Mouse (Mus musculus) forebrain, embryonic 16.5 days (tissue): ENCODE measurements around the gene Phldb2. TPM values are rescaled to one million over a fixed set of nuclear protein-coding genes. Genes with fewer than 3 reads are reported as not detected.

Experiments
- ATAC-seq: fragments of 200-750 bp; cut with Nextera tagmentation; 2 replicates; pipeline ENCODE4 v1.8.0; 2017; ENCODE audit warnings: mild to moderate bottlenecking, moderate library complexity
- H3K27ac ChIP-seq: fragments of 300-500 bp; sonication (generic); 2 replicates; pipeline ENCODE4 v1.5.1; 2014; ENCODE audit warnings: low read length, control low read depth
- H3K27me3 ChIP-seq: fragments of 300-500 bp; sonication (generic); replicated peaks from 2 replicates; pipeline ENCODE4 v1.6.1; 2014; ENCODE audit warnings: low read length; ENCODE audit not compliant: control insufficient read depth, insufficient read depth
- H3K36me3 ChIP-seq: fragments of 300-500 bp; sonication (generic); 2 replicates; pipeline ENCODE4 v1.6.1; 2014; ENCODE audit not compliant: control insufficient read depth, insufficient read depth
- H3K4me1 ChIP-seq: fragments of 300-500 bp; sonication (generic); replicated peaks from 2 replicates; pipeline ENCODE4 v1.6.1; 2014; ENCODE audit warnings: low read length; ENCODE audit not compliant: control insufficient read depth, insufficient read depth
- H3K4me2 ChIP-seq: fragments of 300-500 bp; sonication (generic); 2 replicates; pipeline ENCODE4 v1.6.1; 2014; ENCODE audit warnings: mild to moderate bottlenecking, low read length, control low read depth
- H3K4me3 ChIP-seq: fragments of 300-500 bp; sonication (generic); replicated peaks from 2 replicates; pipeline ENCODE4 v1.5.1; 2014; ENCODE audit warnings: mild to moderate bottlenecking, low read length, control low read depth
- H3K9ac ChIP-seq: fragments of 300-500 bp; sonication (generic); replicated peaks from 2 replicates; pipeline ENCODE4 v1.6.1; 2014; ENCODE audit warnings: low read depth, low read length, control low read depth
- H3K9me3 ChIP-seq: fragments of 300-500 bp; sonication (generic); 2 replicates; pipeline ENCODE4 v1.6.1; 2016; ENCODE audit warnings: low read length; ENCODE audit not compliant: control insufficient read depth
- WGBS: fragments of 180-500 bp; shearing (Covaris S2); extraction: QIAGEN DNeasy Blood & Tissue Kit; methylation state at CpG from one replicate; pipeline ENCODE4 v1.1.7; 2014; 5-methylcytosine and 5-hydroxymethylcytosine counted together
- polyA plus RNA-seq: library from polyadenylated mRNA; unstranded; fragments of >200 nt; fragmentation: Nextera tagmentation; extraction: Ambion mirVana; gene quantifications from 2 replicates; pipeline ENCODE4 v1.2.1, GENCODE M21; 2015

The Phldb2 gene
- polyA plus RNA-seq, 1 experiment from 2014 or later, result 7.1 TPM

- Histone ChIP-seq H3K4me1 (no peaks in the 10 kb centered on the region; the same call in 1 of the 2 replicates), H3K9ac (no peak overlapping the region), H3K27ac (no peak overlapping the region), H3K4me3 (no peak overlapping the region), H3K9me3 (no peaks in the 10 kb centered on the region), H3K36me3 (0 out of 2 replicates have a peak, but pooled peaks cover 2% of the 10 kb centered on the region), H3K4me2 (no peak overlapping the region), H3K27me3 (no peaks in the 10 kb centered on the region)
- ATAC-seq, result no peak
- 82% methylated on average over 1 of the region's 1 CpGs for WGBS
Observed at GRCm38 (mm10) chr16:45976251-45976650, 22.9 kb upstream of the Phldb2 start.

DNA sequence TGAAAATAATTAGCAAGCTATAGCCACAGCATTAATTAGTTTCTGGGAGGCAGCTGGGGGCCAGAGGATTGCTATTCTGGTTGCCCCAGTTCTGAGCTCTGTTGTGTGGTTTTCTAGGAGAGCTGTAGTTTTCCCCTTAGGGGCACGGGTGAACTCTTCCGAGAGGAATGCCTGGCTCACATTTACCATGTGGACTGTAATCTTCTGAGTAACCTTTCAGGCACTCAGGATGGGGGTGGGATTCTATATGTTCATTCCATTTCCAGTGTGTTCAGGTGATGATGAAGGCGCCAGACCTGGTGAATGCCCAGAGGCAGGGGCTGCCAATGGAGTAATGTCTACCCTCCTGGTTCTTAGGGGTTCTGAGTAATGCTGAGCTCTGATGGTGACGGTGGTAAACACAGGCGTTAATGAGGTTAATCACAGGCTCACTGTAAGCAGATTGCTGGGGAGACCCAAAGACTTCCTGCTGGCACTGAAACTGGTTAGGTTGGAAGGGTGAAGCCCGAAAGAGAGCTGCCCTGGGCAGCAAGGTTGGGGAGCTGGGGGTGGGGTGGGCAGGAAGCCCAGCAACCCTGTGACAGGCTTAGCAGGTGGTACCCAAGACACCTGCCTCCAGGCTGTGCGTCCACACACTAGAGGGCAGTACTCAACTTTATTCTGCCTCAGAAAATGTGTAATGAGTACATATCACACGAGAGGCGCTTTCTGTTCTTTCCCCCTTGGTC, 20.7 kb upstream of the Phldb2 start:
- peaks cover 2% of the 10 kb centered on the region; the same call in 1 of the 2 replicates for H3K36me3 ChIP-seq
- no peak overlapping the region for H3K9ac ChIP-seq
- H3K4me2 ChIP-seq, result no peak overlapping the region
- H3K4me3 ChIP-seq, result no peak overlapping the region
- no peaks in the 10 kb centered on the region; the same call in 1 of the 2 replicates for H3K4me1 ChIP-seq
- WGBS, result 45% methylated on average over 9 of the region's 9 CpGs
- no peak overlapping the region for H3K27ac ChIP-seq
- peak; percentile 45 for ATAC-seq
- no peaks in the 10 kb centered on the region for H3K9me3 ChIP-seq
- no peaks in the 10 kb centered on the region for H3K27me3 ChIP-seq

GRCm38 (mm10) chr16:45970187-45970586, 16.8 kb upstream of the Phldb2 start:
- no peak overlapping the region for H3K9ac ChIP-seq
- no peak overlapping the region for H3K4me3 ChIP-seq
- no peak for ATAC-seq
- peaks cover 2% of the 10 kb centered on the region; the same call in 1 of the 2 replicates for H3K36me3 ChIP-seq
- no peaks in the 10 kb centered on the region for H3K9me3 ChIP-seq
- H3K27ac ChIP-seq, result no peak overlapping the region
- H3K4me1 ChIP-seq, result peaks cover 3% of the 10 kb centered on the region; the same call in 1 of the 2 replicates
- no peak overlapping the region for H3K4me2 ChIP-seq
- 94% methylated on average over 2 of the region's 2 CpGs for WGBS
- H3K27me3 ChIP-seq, result no peaks in the 10 kb centered on the region

- Histone ChIP-seq H3K27me3 (no peaks in the 10 kb centered on the region), H3K4me1 (peaks cover 3% of the 10 kb centered on the region; the same call in 1 of the 2 replicates), H3K9me3 (no peaks in the 10 kb centered on the region), H3K4me3 (no peak overlapping the region), H3K4me2 (no peak overlapping the region), H3K27ac (no peak overlapping the region), H3K9ac (no peak overlapping the region), H3K36me3 (peaks cover 7% of the 10 kb centered on the region)
- no peak for ATAC-seq
- WGBS, result 83% methylated on average over 5 of the region's 5 CpGs
Observed at GRCm38 (mm10) chr16:45968716-45969115, 15.3 kb upstream of the Phldb2 start.

DNA sequence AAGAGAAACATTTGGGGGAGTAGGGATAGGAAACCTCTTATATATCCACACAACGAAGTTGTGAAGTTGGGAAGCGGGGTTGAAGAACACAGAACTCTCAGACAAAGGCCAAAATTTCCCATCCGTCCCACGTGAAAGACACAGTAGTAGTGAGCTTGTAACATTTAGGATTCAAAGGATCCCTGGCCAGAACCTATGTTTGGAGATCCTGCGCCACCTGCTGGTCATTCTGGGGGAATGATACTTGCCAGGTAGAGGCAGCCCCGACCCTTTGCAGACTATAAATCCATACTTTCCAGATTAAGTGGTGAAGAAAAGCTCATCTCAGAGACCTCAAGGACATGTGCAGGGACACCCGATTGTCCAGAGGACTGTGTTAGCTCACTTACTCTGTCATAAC, 14.1 kb upstream of the Phldb2 start:
- no peak overlapping the region for H3K27ac ChIP-seq
- 8% methylated on average over 7 of the region's 7 CpGs for WGBS
- H3K4me2 ChIP-seq, result no peak overlapping the region
- ATAC-seq, result peak; percentile 94
- no peak overlapping the region for H3K9ac ChIP-seq
- no peaks in the 10 kb centered on the region for H3K27me3 ChIP-seq
- no peak overlapping the region for H3K4me3 ChIP-seq
- H3K9me3 ChIP-seq, result no peaks in the 10 kb centered on the region
- H3K36me3 ChIP-seq, result peaks cover 7% of the 10 kb centered on the region
- H3K4me1 ChIP-seq, result peaks cover 3% of the 10 kb centered on the region; the same call in 1 of the 2 replicates

GRCm38 (mm10) chr16:45966604-45967003, 13.2 kb upstream of the Phldb2 start:
- H3K27me3 ChIP-seq, result no peaks in the 10 kb centered on the region
- H3K4me1 ChIP-seq, result peaks cover 3% of the 10 kb centered on the region; the same call in 1 of the 2 replicates
- H3K9me3 ChIP-seq, result no peaks in the 10 kb centered on the region
- H3K4me3 ChIP-seq, result no peak overlapping the region
- 86% methylated on average over 5 of the region's 5 CpGs for WGBS
- no peak overlapping the region for H3K27ac ChIP-seq
- no peak overlapping the region for H3K9ac ChIP-seq
- peaks cover 7% of the 10 kb centered on the region for H3K36me3 ChIP-seq
- no peak for ATAC-seq
- H3K4me2 ChIP-seq, result no peak overlapping the region

DNA sequence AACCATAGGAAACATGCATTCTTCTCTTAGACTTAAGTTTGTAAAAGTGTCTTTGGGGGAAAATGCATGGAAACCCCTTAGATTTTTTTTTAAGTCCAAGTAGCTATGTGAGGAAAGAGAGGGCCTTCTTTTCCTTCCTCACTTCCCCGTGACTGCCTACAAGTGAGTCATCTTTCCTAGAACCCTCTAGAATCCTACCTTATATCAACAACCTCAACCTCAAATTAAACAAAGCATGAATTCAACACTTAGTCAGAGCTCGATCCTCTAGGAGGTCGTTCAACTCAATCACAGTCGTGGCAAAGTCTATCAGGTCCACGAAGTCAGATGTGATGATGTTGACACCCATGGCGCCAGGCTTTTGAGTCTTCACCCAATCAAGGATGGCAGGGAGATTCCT, 11.4 kb upstream of the Phldb2 start:
- H3K4me2 ChIP-seq, result no peak overlapping the region
- peaks cover 5% of the 10 kb centered on the region for H3K36me3 ChIP-seq
- no peak overlapping the region for H3K9ac ChIP-seq
- no peak for ATAC-seq
- 92% methylated on average over 6 of the region's 6 CpGs for WGBS
- no peaks in the 10 kb centered on the region for H3K9me3 ChIP-seq
- H3K27me3 ChIP-seq, result no peaks in the 10 kb centered on the region
- peaks cover 3% of the 10 kb centered on the region; the same call in 1 of the 2 replicates for H3K4me1 ChIP-seq
- H3K27ac ChIP-seq, result no peak overlapping the region
- H3K4me3 ChIP-seq, result no peak overlapping the region

GRCm38 (mm10) chr16:45963837-45964236, 10.4 kb upstream of the Phldb2 start:
- Histone ChIP-seq H3K36me3 (peaks cover 5% of the 10 kb centered on the region), H3K27me3 (no peaks in the 10 kb centered on the region), H3K4me2 (no peak overlapping the region), H3K9ac (no peak overlapping the region), H3K9me3 (no peaks in the 10 kb centered on the region), H3K27ac (no peak overlapping the region), H3K4me1 (peaks cover 3% of the 10 kb centered on the region; the same call in 1 of the 2 replicates), H3K4me3 (no peak overlapping the region)
- no peak for ATAC-seq
- WGBS, result 93% methylated on average over 8 of the region's 8 CpGs

DNA sequence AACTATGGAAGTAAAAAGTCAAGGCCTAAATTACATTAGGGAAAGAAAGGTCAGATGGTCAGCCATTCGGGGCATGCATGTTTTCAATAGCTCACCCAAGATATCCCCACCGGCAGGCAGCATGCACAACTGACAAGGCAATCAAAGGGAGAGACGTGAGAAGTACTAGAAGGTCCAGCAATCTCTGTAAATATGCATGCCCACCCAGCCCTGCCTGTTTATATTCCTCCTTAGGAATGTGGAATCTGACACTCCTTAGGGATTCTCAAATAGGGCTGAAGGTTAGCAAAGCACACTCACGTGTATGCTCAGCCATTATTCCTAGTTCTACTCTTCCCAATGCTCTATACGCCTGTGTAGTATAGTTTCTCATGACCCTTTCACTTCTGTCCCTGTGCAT, 9.7 kb upstream of the Phldb2 start:
- Histone ChIP-seq H3K4me1 (peaks cover 3% of the 10 kb centered on the region; the same call in 1 of the 2 replicates), H3K27me3 (no peaks in the 10 kb centered on the region), H3K4me3 (no peak overlapping the region), H3K36me3 (peaks cover 5% of the 10 kb centered on the region), H3K27ac (no peak overlapping the region), H3K4me2 (no peak overlapping the region), H3K9ac (no peak overlapping the region), H3K9me3 (no peaks in the 10 kb centered on the region)
- 84% methylated on average over 5 of the region's 5 CpGs for WGBS
- no peak for ATAC-seq
